In genomic region chr12:80115142-80115862, GRCm38 (mm10) we compare ENCODE assay signal across 8 mouse cellular contexts. TPM values are rescaled to one million over a fixed set of nuclear protein-coding genes. Genes with fewer than 3 reads are reported as not detected.
A peak's percentile ranks its signal among the peaks of the same experiment; 100 is the strongest.
DNase-seq lines count a peak whose midpoint lies in the region; ATAC-seq and TF ChIP-seq lines count a peak whose summit lies in the region.

No protein-coding gene starts in this region.

- peak overlapping the region; percentile 98 for H3K4me2 ChIP-seq in forebrain, postnatal 0 days (ENCODE audit: low read depth)

- WGBS in forebrain, postnatal 0 days: under 1% methylated on average over 70 of the region's 71 CpGs

- TF ChIP-seq RAD21 in MEL (IDR thresholded peaks at IDR 0.05; ENCODE audit: low read depth, low read length): no peak

- H3K27ac ChIP-seq in MEL (ENCODE audit: control insufficient read depth, low read depth, low read length): peak overlapping the region; percentile 96
- peak overlapping the region; percentile 89 for H3K27ac ChIP-seq in forebrain, postnatal 0 days (ENCODE audit: low read depth, low read length)

- TF ChIP-seq POLR2A in MEL (IDR thresholded peaks at IDR 0.05; ENCODE audit: control insufficient read depth in 1 of 2, insufficient read depth in 1 of 2, low read depth in 1 of 2, low read length in 2 of 2, poor library complexity in 1 of 2): peak; percentile 64 to 68; a peak in 2 of 4 replicates

- H3K79me2 ChIP-seq in MEL (ENCODE audit: control insufficient read depth, insufficient read depth, low read length, poor library complexity): peaks cover 32% of the 10 kb centered on the region

- peak; percentile 90 for DNase-seq in MEL (ENCODE audit: low read depth, low spot score)
- DNase-seq in cerebellum, adult 18-20 months: peak; percentile 82 to 88
- peak; percentile 55 for DNase-seq in forebrain, postnatal 0 days
- DNase-seq in heart, postnatal 4 days: peak; percentile 86
- peak; percentile 77 to 82 for DNase-seq in layer of hippocampus, postnatal 10 days (ENCODE audit: low spot score in 2 of 2)
- DNase-seq in lung, postnatal 36 days: peak; percentile 83
- peak; percentile 77 for DNase-seq in retina, postnatal 7 days (ENCODE audit: low read depth, low spot score)
- DNase-seq in urinary bladder, adult 2 months (ENCODE audit: low spot score): peak; percentile 85

- H3K36me3 ChIP-seq in MEL (ENCODE audit: control insufficient read depth in 1 of 2, insufficient read depth in 2 of 2, low read length in 2 of 2): peaks cover 0 to 19% of the 10 kb centered on the region in 2 experiments; a peak in 2 of 4 replicates
- no peaks in the 10 kb centered on the region for H3K36me3 ChIP-seq in forebrain, postnatal 0 days (ENCODE audit: insufficient read depth)

- H3K27me3 ChIP-seq in MEL (ENCODE audit: control insufficient read depth in 1 of 2, insufficient read depth in 2 of 2, low read length in 2 of 2): no peaks in the 10 kb centered on the region
- peaks cover 17% of the 10 kb centered on the region for H3K27me3 ChIP-seq in forebrain, postnatal 0 days (ENCODE audit: insufficient read depth, low read length)

- H3K9ac ChIP-seq in MEL (ENCODE audit: control insufficient read depth, low read depth, low read length, poor library complexity, severe bottlenecking): peak overlapping the region; percentile 98
- peak overlapping the region; percentile 84 for H3K9ac ChIP-seq in forebrain, postnatal 0 days

- TF ChIP-seq EP300 in MEL (IDR thresholded peaks at IDR 0.05; ENCODE audit: low read depth in 1 of 2, low read length in 2 of 2): 0 out of 4 replicates have a peak, but pooled peaks of 1 of the 2 experiments have one; percentile 20

- H3K9me3 ChIP-seq in MEL (replicated peaks; ENCODE audit: insufficient read depth, low read length): no peaks in the 10 kb centered on the region
- H3K9me3 ChIP-seq in forebrain, postnatal 0 days (ENCODE audit: low read length): no peaks in the 10 kb centered on the region

- TF ChIP-seq CTCF in MEL (IDR thresholded peaks at IDR 0.05 in 2 of 3, conservative IDR thresholded peaks at IDR 0.05 in 1 of 3; ENCODE audit: control insufficient read depth in 1 of 3, insufficient read depth in 1 of 3, low read depth in 2 of 3, low read length in 3 of 3, poor library complexity in 1 of 3, severe bottlenecking in 1 of 3): no peak
- 0 out of 2 replicates have a peak, but pooled peaks have one; percentile 8 for TF ChIP-seq CTCF in forebrain, postnatal 0 days (IDR thresholded peaks at IDR 0.05; ENCODE audit: low read depth)

- peak overlapping the region; percentile 87 to 88 for H3K4me3 ChIP-seq in MEL (ENCODE audit: control insufficient read depth in 1 of 2, insufficient read depth in 1 of 2, low read depth in 2 of 2, low read length in 2 of 2)
- peak overlapping the region; percentile 83 for H3K4me3 ChIP-seq in forebrain, postnatal 0 days (ENCODE audit: low read depth, low read length)

- peaks cover 2 to 11% of the 10 kb centered on the region in 2 experiments; a peak in 2 of 4 replicates for H3K4me1 ChIP-seq in MEL (ENCODE audit: control insufficient read depth in 1 of 2, insufficient read depth in 2 of 2, low read length in 2 of 2)
- 0 out of 2 replicates have a peak, but pooled peaks cover 5% of the 10 kb centered on the region for H3K4me1 ChIP-seq in forebrain, postnatal 0 days (ENCODE audit: insufficient read depth)

- peak; percentile 83 for ATAC-seq in forebrain, postnatal 0 days

TF ChIP-seq in MEL, 35 proteins besides CTCF, POLR2A, EP300 and RAD21:
- TF ChIP-seq USF2 (IDR thresholded peaks at IDR 0.05; ENCODE audit: borderline replicate concordance in 1 of 2, insufficient read depth in 1 of 2, low read depth in 1 of 2, low read length in 2 of 2) (no peak), ZKSCAN1 (IDR thresholded peaks at IDR 0.05; ENCODE audit: low read depth, low read length) (no peak), E2F4 (IDR thresholded peaks at IDR 0.05; ENCODE audit: borderline replicate concordance, low read depth, low read length) (peak; percentile 59; the same call in 1 of the 2 replicates), NELFE (IDR thresholded peaks at IDR 0.05; ENCODE audit: low read depth, low read length) (peak; percentile 67), MAZ (IDR thresholded peaks at IDR 0.05; ENCODE audit: low read depth, low read length) (peak; percentile 94), USF1 (IDR thresholded peaks at IDR 0.05; ENCODE audit: low read depth, low read length) (no peak), GABPA (IDR thresholded peaks at IDR 0.05; ENCODE audit: low read depth, low read length) (no peak), ELF1 (IDR thresholded peaks at IDR 0.05; ENCODE audit: low read depth, low read length) (peak; percentile 71), SIN3A (IDR thresholded peaks at IDR 0.05; ENCODE audit: low read length) (peak; percentile 66; the same call in 1 of the 2 replicates), NRF1 (IDR thresholded peaks at IDR 0.05; ENCODE audit: insufficient read depth, low read depth, low read length, poor library complexity, severe bottlenecking) (0 out of 2 replicates have a peak, but pooled peaks have one; percentile 7), ETS1 (IDR thresholded peaks at IDR 0.05; ENCODE audit: low read depth, low read length) (peak; percentile 51; the same call in 1 of the 2 replicates), MEF2A (IDR thresholded peaks at IDR 0.05; ENCODE audit: extremely low read depth, insufficient replicate concordance, low read depth, low read length, poor library complexity, severe bottlenecking) (no peak), GATA1 (IDR thresholded peaks at IDR 0.05; ENCODE audit: low read depth, low read length) (no peak), KAT2A (conservative IDR thresholded peaks at IDR 0.05; ENCODE audit: low read depth, low read length) (no peak), ZC3H11A (IDR thresholded peaks at IDR 0.05; ENCODE audit: low read depth, low read length) (no peak), MAFK (IDR thresholded peaks at IDR 0.05; ENCODE audit: borderline replicate concordance, low read depth, low read length) (no peak), SMC3 (IDR thresholded peaks at IDR 0.05; ENCODE audit: low read depth, low read length) (no peak), CHD1 (IDR thresholded peaks at IDR 0.05; ENCODE audit: low read depth, low read length) (peak; percentile 88), ZMIZ1 (IDR thresholded peaks at IDR 0.05; ENCODE audit: low read depth, low read length) (peak; percentile 43; the same call in 1 of the 2 replicates), RCOR1 (IDR thresholded peaks at IDR 0.05; ENCODE audit: low read depth, low read length) (0 out of 2 replicates have a peak, but pooled peaks have one; percentile 8), HCFC1 (IDR thresholded peaks at IDR 0.05; ENCODE audit: low read depth, low read length) (peak; percentile 79), MYC (IDR thresholded peaks at IDR 0.05; ENCODE audit: low read depth, low read length) (no peak), BHLHE40 (IDR thresholded peaks at IDR 0.05; ENCODE audit: borderline replicate concordance, low read depth, low read length) (0 out of 2 replicates have a peak, but pooled peaks have one; percentile 13), ZNF384 (IDR thresholded peaks at IDR 0.05; ENCODE audit: low read depth, low read length) (peak; percentile 86), CHD2 (IDR thresholded peaks at IDR 0.05; ENCODE audit: low read length) (no peak), POLR2AphosphoS2 (IDR thresholded peaks at IDR 0.05; ENCODE audit: low read length) (peak; percentile 58; the same call in 1 of the 2 replicates), JUND (IDR thresholded peaks at IDR 0.05; ENCODE audit: low read depth, low read length) (no peak), TCF12 (IDR thresholded peaks at IDR 0.05; ENCODE audit: low read depth, low read length) (peak; percentile 39), UBTF (IDR thresholded peaks at IDR 0.05; ENCODE audit: borderline replicate concordance, insufficient read depth, low read depth, low read length) (no peak), MYB (IDR thresholded peaks at IDR 0.05; ENCODE audit: low read depth, low read length) (no peak), MAX (IDR thresholded peaks at IDR 0.05; ENCODE audit: low read length) (peak; percentile 64; the same call in 1 of the 2 replicates), POLR2AphosphoS5 (IDR thresholded peaks at IDR 0.05; ENCODE audit: borderline replicate concordance, low read depth, low read length) (no peak)

RNA-seq across cellular contexts. Expression of gene Zfp36l1, which starts 2.5 kb away (rescaled TPM):
- total RNA-seq in MEL (2012; rRNA removed): 1.2 and 1.5 TPM in 2 replicates
- 10 to 100 TPM in 1 of 2 experiments, not detected in 1; 22.5 TPM for polyA plus RNA-seq in MEL (2012; ENCODE audit: insufficient read depth in 1 of 2, insufficient read length in 2 of 2, low read depth in 1 of 2, low replicate concordance in 2 of 2, missing spikeins in 1 of 2)
- total RNA-seq in forebrain, postnatal 0 days (2014; rRNA removed): 15.3 and 24.1 TPM in 2 replicates
- 37.0 and 43.8 TPM in 2 replicates for polyA plus RNA-seq in forebrain, postnatal 0 days (2015; fragmentation: Nextera tagmentation; extraction: Ambion mirVana)
- 100 to 1,000 TPM; 174 to 188 TPM for total RNA-seq in heart, postnatal 4 days (2021)
- 10 to 100 TPM; 46.9 to 54.7 TPM for total RNA-seq in layer of hippocampus, postnatal 10 days (2021)
- polyA plus RNA-seq in urinary bladder, adult 2 months (2012; rRNA removed): 141 and 167 TPM in 2 replicates

Comparison
In these comparisons a context has a peak if more than half of its experiments do, and no peak if none do; other contexts are left out.
1. Peak in every context shown above with its lines: DNase-seq, ATAC-seq, H3K4me3 ChIP-seq and H3K27ac ChIP-seq.